22 mouse cellular contexts compared by ENCODE assay signal in the genomic region with DNA sequence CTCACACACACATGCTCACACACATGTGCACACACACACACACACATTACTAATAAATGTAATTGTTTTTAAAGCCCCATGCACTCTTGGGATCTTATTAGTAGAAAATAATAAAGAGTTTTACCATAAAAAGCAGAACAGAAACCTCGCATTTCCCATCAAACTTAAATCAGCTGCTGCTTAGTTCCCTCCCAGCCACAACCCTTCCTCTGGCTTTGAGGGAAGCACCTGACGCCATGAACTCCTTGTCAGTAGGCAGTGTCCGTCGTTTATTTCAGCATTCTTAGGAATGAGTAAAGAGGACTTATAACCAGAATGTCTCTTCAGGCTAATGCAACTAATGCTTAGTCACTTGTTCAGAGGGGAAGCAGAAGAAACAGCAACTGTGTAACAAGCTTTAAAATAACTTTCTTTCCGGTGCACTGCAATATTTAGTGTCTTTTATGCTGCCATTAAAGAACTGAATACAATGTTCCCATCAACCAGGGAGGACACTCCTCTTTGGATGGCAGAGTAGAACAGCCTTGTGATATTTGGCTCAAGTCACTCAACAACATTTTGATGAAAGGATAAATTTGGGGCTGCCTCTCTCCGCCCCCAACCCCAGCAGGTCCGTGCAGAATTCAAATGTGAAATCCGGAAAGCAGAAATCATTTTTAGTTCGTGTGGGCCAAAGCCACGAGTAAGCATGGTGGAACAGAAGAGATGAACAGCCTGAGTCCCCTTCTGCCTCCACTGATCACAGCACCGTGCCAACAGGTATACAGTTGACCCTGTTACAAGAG. TPM values are rescaled to one million over a fixed set of nuclear protein-coding genes. Genes with fewer than 3 reads are reported as not detected.
DNase-seq lines count a peak whose midpoint lies in the region; ATAC-seq and TF ChIP-seq lines count a peak whose summit lies in the region.
"Had no signal": no experiment of that assay in that cellular context is flagged by ENCODE, and none has a peak within 500 bp of the region (broad histone marks: within the 10 kb centered on the region; RNA-seq: fewer than 3 reads in every experiment).

No protein-coding gene starts in this region.

- no peak for DNase-seq in frontal cortex, postnatal 14 days (ENCODE audit: low spot score in 2 of 2)
- DNase-seq in spleen, adult 2 months (ENCODE audit: low read depth in 1 of 2, low spot score in 2 of 2) = no peak
- DNase-seq in spleen, adult 18-20 months = no peak
- DNase-seq in cerebellum, postnatal 10 days = no peak
- DNase-seq: adrenal gland, postnatal 14 days; cerebellum, adult 11-12 months; cerebellum, postnatal 36 days; heart, adult 2 months; kidney, adult 8-10 months; kidney, postnatal 14 days; thymus, adult 18-20 months had no signal

- no peak overlapping the region for H3K4me2 ChIP-seq in hindbrain, embryonic 16.5 days (ENCODE audit: low read length)
- H3K4me2 ChIP-seq in intestine, embryonic 15.5 days (replicated peaks) = no peak overlapping the region
- H3K4me2 ChIP-seq: heart, embryonic 15.5 days; lung, embryonic 15.5 days; neural tube, embryonic 12.5 days; stomach, embryonic 15.5 days had no signal

- H3K27ac ChIP-seq in spleen, adult 2 months (ENCODE audit: insufficient read depth, low read length) = peak overlapping the region; percentile 49; the same call in 1 of the 2 replicates
- H3K27ac ChIP-seq in macrophage = peak overlapping the region; percentile 87
- no peak overlapping the region for H3K27ac ChIP-seq in hindbrain, embryonic 16.5 days (ENCODE audit: low read depth, low read length)
- H3K27ac ChIP-seq in intestine, embryonic 15.5 days = no peak overlapping the region
- H3K27ac ChIP-seq: forebrain, embryonic 10.5 days; heart, adult 2 months; heart, embryonic 15.5 days; liver, embryonic 14.5 days; lung, embryonic 15.5 days; neural tube, embryonic 12.5 days; stomach, embryonic 15.5 days had no signal

- no peaks in the 10 kb centered on the region for H3K9me3 ChIP-seq in hindbrain, embryonic 16.5 days (ENCODE audit: control insufficient read depth, low read length)
- H3K9me3 ChIP-seq in intestine, embryonic 15.5 days = no peaks in the 10 kb centered on the region
- H3K9me3 ChIP-seq: forebrain, embryonic 10.5 days; heart, embryonic 15.5 days; lung, embryonic 15.5 days; neural tube, embryonic 12.5 days; stomach, embryonic 15.5 days had no signal

- H3K79me2 ChIP-seq in macrophage (ENCODE audit: inconsistent target) = no peaks in the 10 kb centered on the region

- TF ChIP-seq CTCF in spleen, adult 2 months (IDR thresholded peaks at IDR 0.05; ENCODE audit: extremely low read depth, insufficient read depth, insufficient read length, insufficient replicate concordance) = no peak

- H3K27me3 ChIP-seq in spleen, adult 2 months (ENCODE audit: control insufficient read depth, insufficient read depth, low read length) = no peaks in the 10 kb centered on the region
- no peaks in the 10 kb centered on the region for H3K27me3 ChIP-seq in hindbrain, embryonic 16.5 days (replicated peaks; ENCODE audit: control insufficient read depth, insufficient read depth, low read length)
- no peaks in the 10 kb centered on the region for H3K27me3 ChIP-seq in intestine, embryonic 15.5 days (replicated peaks)
- H3K27me3 ChIP-seq: heart, embryonic 15.5 days; lung, embryonic 15.5 days; neural tube, embryonic 12.5 days; stomach, embryonic 15.5 days had no signal

- TF ChIP-seq POLR2A in spleen, adult 2 months (IDR thresholded peaks at IDR 0.05; ENCODE audit: low read depth, low read length) = no peak

- 0 out of 2 replicates have a peak, but pooled peaks have one; percentile 27 for ATAC-seq in frontal cortex, adult (ENCODE audit: low TSS enrichment)
- no peak for ATAC-seq in hindbrain, embryonic 16.5 days
- no peak for ATAC-seq in intestine, embryonic 15.5 days

- H3K36me3 ChIP-seq in spleen, adult 2 months (ENCODE audit: control insufficient read depth, insufficient read depth, low read length) = peaks cover 4% of the 10 kb centered on the region
- no peaks in the 10 kb centered on the region for H3K36me3 ChIP-seq in macrophage (ENCODE audit: inconsistent target)
- no peaks in the 10 kb centered on the region for H3K36me3 ChIP-seq in hindbrain, embryonic 16.5 days (ENCODE audit: control insufficient read depth, insufficient read depth, low read length)
- no peaks in the 10 kb centered on the region for H3K36me3 ChIP-seq in intestine, embryonic 15.5 days
- H3K36me3 ChIP-seq: forebrain, embryonic 10.5 days; heart, embryonic 15.5 days; lung, embryonic 15.5 days; neural tube, embryonic 12.5 days; stomach, embryonic 15.5 days had no signal

- H3K9ac ChIP-seq in hindbrain, embryonic 16.5 days (ENCODE audit: low read depth, low read length) = no peak overlapping the region
- H3K9ac ChIP-seq in intestine, embryonic 15.5 days = no peak overlapping the region
- H3K9ac ChIP-seq: heart, embryonic 15.5 days; liver, embryonic 14.5 days; lung, embryonic 15.5 days; neural tube, embryonic 12.5 days; stomach, embryonic 15.5 days had no signal

- no peak overlapping the region for H3K4me3 ChIP-seq in spleen, adult 2 months (ENCODE audit: extremely low read depth, insufficient read depth, insufficient read length)
- H3K4me3 ChIP-seq in macrophage (ENCODE audit: inconsistent target) = no peak overlapping the region; the same call in 1 of the 2 replicates
- H3K4me3 ChIP-seq in hindbrain, embryonic 16.5 days (ENCODE audit: low read length) = no peak overlapping the region
- no peak overlapping the region for H3K4me3 ChIP-seq in intestine, embryonic 15.5 days (replicated peaks)
- H3K4me3 ChIP-seq: forebrain, embryonic 10.5 days; heart, adult 2 months; heart, embryonic 15.5 days; lung, embryonic 15.5 days; neural tube, embryonic 12.5 days; stomach, embryonic 15.5 days had no signal

- peaks cover 18% of the 10 kb centered on the region; the same call in 1 of the 2 replicates for H3K4me1 ChIP-seq in spleen, adult 2 months (ENCODE audit: control insufficient read depth, insufficient read depth, insufficient read length)
- H3K4me1 ChIP-seq in hindbrain, embryonic 16.5 days (ENCODE audit: control insufficient read depth, insufficient read depth, low read depth, low read length) = no peaks in the 10 kb centered on the region
- H3K4me1 ChIP-seq in intestine, embryonic 15.5 days (replicated peaks) = peaks cover 10% of the 10 kb centered on the region; the same call in 1 of the 2 replicates
- H3K4me1 ChIP-seq: neural tube, embryonic 12.5 days had no signal

- 30% methylated on average over 11 of the region's 11 CpGs for WGBS in spleen, adult 2 months
- WGBS in macrophage (ENCODE audit: missing documents) = 15% methylated on average over 11 of the region's 11 CpGs
- 89% methylated on average over 11 of the region's 11 CpGs for WGBS in hindbrain, embryonic 16.5 days
- 79% methylated on average over 11 of the region's 11 CpGs for WGBS in intestine, embryonic 15.5 days

RNA-seq across cellular contexts. Expression of gene Ccn2, which starts 47.7 kb away (rescaled TPM):
- 108 TPM in 2 replicates for polyA plus RNA-seq in spleen, adult 2 months (2012; rRNA removed)
- total RNA-seq in macrophage (2018; cell fraction: chromatin; rRNA removed) = 1 to 10 TPM in 1 of 26 experiments, under 1 TPM in 2, not detected in 23; 0.21 to 9.9 (median 0.34) TPM
- total RNA-seq in macrophage (2018; cell fraction: cytosol; rRNA removed) = under 1 TPM in 20 of 26 experiments, not detected in 6; 0.04 to 0.80 (median 0.13) TPM
- 1 to 10 TPM in 1 of 26 experiments, under 1 TPM in 4, not detected in 21; 0.20 to 1.5 (median 0.56) TPM for total RNA-seq in macrophage (2018; cell fraction: nucleus; rRNA removed)
- polyA plus RNA-seq in macrophage (2018) = 0.30 to 1.3 TPM in 2 of 3 replicates, not detected in the other
- 3.6 and 5.4 TPM in 2 replicates for polyA plus RNA-seq in hindbrain, embryonic 16.5 days (2015; fragmentation: Nextera tagmentation; extraction: Ambion mirVana)
- polyA plus RNA-seq in intestine, embryonic 15.5 days (2015; fragmentation: Nextera tagmentation; extraction: Ambion mirVana) = 9.3 and 10.1 TPM in 2 replicates
- total RNA-seq: MEL had no signal

Comparison
In these comparisons a context has a peak if more than half of its experiments do, and no peak if none do; other contexts are left out.
1. H3K27ac ChIP-seq: peak in spleen, adult 2 months (single experiment) and macrophage (single experiment); none in hindbrain, embryonic 16.5 days (single experiment) and intestine, embryonic 15.5 days (single experiment).